Mouse (Mus musculus) C2C12 (cell line): Measurements from ENCODE around the gene Hist1h2ac. TPM values are rescaled to one million over a fixed set of nuclear protein-coding genes. Genes with fewer than 3 reads are reported as not detected.
"Not testable (repeated sequence)": the region's sequence is repeated elsewhere in the genome, so short reads cannot be mapped to it uniquely, and the experiment has no call there.

ENCODE experiments used
- H3K27me3 ChIP-seq: one replicate; pipeline ENCODE4 v1.6.1; 2011; ENCODE audit not compliant: control insufficient read depth, insufficient read depth, insufficient read length
- H3K36me3 ChIP-seq: one replicate; pipeline ENCODE4 v1.6.1; 2011; ENCODE audit not compliant: control insufficient read depth, insufficient read depth
- H3K4me3 ChIP-seq: one replicate; pipeline ENCODE4 v1.5.1; 2011; ENCODE audit warnings: mild to moderate bottlenecking, control low read depth; ENCODE audit not compliant: poor library complexity, insufficient read depth, severe bottlenecking
- H3K79me2 ChIP-seq: one replicate; pipeline ENCODE4 v1.6.1; 2011; ENCODE audit not compliant: control insufficient read depth, insufficient read depth
- H3K79me3 ChIP-seq: one replicate; pipeline ENCODE4 v1.6.1; 2011; ENCODE audit warnings: low read depth, control low read depth
- H3ac ChIP-seq: one replicate; pipeline ENCODE3; 2011; ENCODE audit warnings: low read depth; ENCODE audit not compliant: control insufficient read depth, insufficient read length
- CEBPB ChIP-seq: IDR thresholded peaks from one replicate; pipeline ENCODE4 v1.6.1; 2011; ENCODE audit warnings: low read depth, mild to moderate bottlenecking, control low read depth, moderate library complexity
- CTCF ChIP-seq: IDR thresholded peaks from one replicate; pipeline ENCODE4 v1.5.1; 2011; ENCODE audit not compliant: control insufficient read depth, insufficient read depth, insufficient read length
- FOSL1 ChIP-seq: IDR thresholded peaks from one replicate; pipeline ENCODE4 v1.8.0; 2011; ENCODE audit warnings: mild to moderate bottlenecking, low read length; ENCODE audit not compliant: poor library complexity, insufficient read depth, severe bottlenecking
- MAX ChIP-seq: IDR thresholded peaks from one replicate; pipeline ENCODE4 v1.6.1; 2011; ENCODE audit warnings: mild to moderate bottlenecking, control low read depth
- MYOD1 ChIP-seq: IDR thresholded peaks from one replicate; pipeline ENCODE4 v1.6.1; 2011; ENCODE audit warnings: low read depth; ENCODE audit not compliant: control insufficient read depth, insufficient read length
- MYOG ChIP-seq: IDR thresholded peaks from one replicate; pipeline ENCODE4 v1.6.1; 2011; ENCODE audit not compliant: control insufficient read depth, insufficient read length; ENCODE audit errors: extremely low read depth
- USF1 ChIP-seq: IDR thresholded peaks from one replicate; pipeline ENCODE4 v1.6.1; 2011; ENCODE audit warnings: low read depth, mild to moderate bottlenecking, control low read depth, moderate library complexity
- polyA plus RNA-seq: library from polyadenylated mRNA; unstranded; fragments of >200 nt; fragmentation: generic; extraction: Trizol; gene quantifications from one replicate; pipeline ENCODE4 v1.2.1, GENCODE M21; 2012; ENCODE audit warnings: missing spikeins

Hist1h2ac gene
- polyA plus RNA-seq, 1 experiment, result 0.54 TPM

- no peaks in the 10 kb centered on the region for H3K27me3 ChIP-seq
- no peak for TF ChIP-seq MYOG
- TF ChIP-seq CEBPB, result no peak
- no peak for TF ChIP-seq MAX
- no peak for TF ChIP-seq CTCF
- TF ChIP-seq FOSL1, result no peak
- TF ChIP-seq MYOD1, result no peak
- TF ChIP-seq USF1, result no peak
- no peaks in the 10 kb centered on the region for H3K79me3 ChIP-seq
Observed at GRCm38 (mm10) chr13:23687181-23687580, 3.4 kb upstream of the Hist1h2ac start.

GRCm38 (mm10) chr13:23685966-23686365 lies 2.2 kb upstream of the Hist1h2ac start:
- Histone ChIP-seq H3K79me2 (peaks cover 6% of the 10 kb centered on the region), H3K4me3 (no peak overlapping the region), H3K27me3 (no peaks in the 10 kb centered on the region), H3K36me3 (no peaks in the 10 kb centered on the region), H3K79me3 (no peaks in the 10 kb centered on the region), H3ac (peak overlapping the region; percentile 6)
- TF ChIP-seq CEBPB, result no peak
- no peak for TF ChIP-seq CTCF
- TF ChIP-seq MYOD1, result no peak
- no peak for TF ChIP-seq MAX
- no peak for TF ChIP-seq MYOG
- no peak for TF ChIP-seq FOSL1
- no peak for TF ChIP-seq USF1

More at GRCm38 (mm10) chr13:23687181-23687580, 3.4 kb upstream of the Hist1h2ac start:
- Histone ChIP-seq H3ac (no peak overlapping the region), H3K4me3 (no peak overlapping the region), H3K79me2 (peaks cover 6% of the 10 kb centered on the region), H3K36me3 (no peaks in the 10 kb centered on the region)

GRCm38 (mm10) chr13:23685121-23685861 lies 1.5 kb upstream of the Hist1h2ac start:
- Histone ChIP-seq H3ac (peak overlapping the region; percentile 69), H3K27me3 (no peaks in the 10 kb centered on the region), H3K4me3 (peak overlapping the region; percentile 15), H3K79me2 (peaks cover 6% of the 10 kb centered on the region), H3K36me3 (no peaks in the 10 kb centered on the region), H3K79me3 (no peaks in the 10 kb centered on the region)
- TF ChIP-seq MAX (no peak), CEBPB (peak; percentile 90)

- Histone ChIP-seq H3ac (peak overlapping the region; percentile 40), H3K4me3 (peak overlapping the region; percentile 15)
- not testable (repeated sequence) for H3K79me2 ChIP-seq, H3K27me3 ChIP-seq, H3K79me3 ChIP-seq, H3K36me3 ChIP-seq
Observed at GRCm38 (mm10) chr13:23684295-23684945, 672 bp upstream of the Hist1h2ac start.

- Histone ChIP-seq H3K4me3 (peak overlapping the region; percentile 21), H3ac (peak overlapping the region; percentile 73)
- H3K79me2 ChIP-seq, H3K36me3 ChIP-seq, H3K27me3 ChIP-seq, H3K79me3 ChIP-seq: not testable (repeated sequence)
Observed at GRCm38 (mm10) chr13:23682947-23683754, 597 bp downstream of the Hist1h2ac start.

GRCm38 (mm10) chr13:23682623-23682946 lies 1.2 kb downstream of the Hist1h2ac start:
- Histone ChIP-seq H3ac (peak overlapping the region; percentile 73), H3K36me3 (no peaks in the 10 kb centered on the region), H3K4me3 (peak overlapping the region; percentile 21), H3K79me2 (peaks cover 6% of the 10 kb centered on the region), H3K79me3 (no peaks in the 10 kb centered on the region), H3K27me3 (no peaks in the 10 kb centered on the region)
- TF ChIP-seq CTCF (no peak), FOSL1 (no peak), USF1 (no peak), MAX (no peak), CEBPB (no peak), MYOG (no peak), MYOD1 (no peak)
